Mouse (Mus musculus) bone marrow, adult 2 months (tissue): ENCODE measurements around the gene 2810459M11Rik. TPM values are rescaled to one million over a fixed set of nuclear protein-coding genes. Genes with fewer than 3 reads are reported as not detected.
A peak's percentile ranks its signal among the peaks of the same experiment; 100 is the strongest.

ENCODE experiments used
- H3K27ac ChIP-seq: fragments of 200-500 bp; 2 replicates; pipeline ENCODE4 v1.5.1; 2012; ENCODE audit warnings: low read depth, mild to moderate bottlenecking, control low read depth, inconsistent platforms, low read length; ENCODE audit not compliant: control insufficient read depth, poor library complexity, insufficient read depth
- H3K4me1 ChIP-seq: fragments of 200-500 bp; 2 replicates; pipeline ENCODE4 v1.6.1; 2011; ENCODE audit warnings: low read length; ENCODE audit not compliant: control insufficient read depth, insufficient read depth
- H3K4me3 ChIP-seq: fragments of 200-500 bp; replicated peaks from 2 replicates; pipeline ENCODE3; 2011; ENCODE audit warnings: mild to moderate bottlenecking, low read depth, low read length, control low read depth; ENCODE audit not compliant: control insufficient read depth
- CTCF ChIP-seq: fragments of 200-500 bp; IDR thresholded peaks from 2 replicates; pipeline ENCODE4 v1.5.1; 2011; ENCODE audit warnings: low read length, control low read depth; ENCODE audit not compliant: control insufficient read depth, insufficient read depth
- POLR2A ChIP-seq: fragments of 200-500 bp; IDR thresholded peaks from 2 replicates; pipeline ENCODE4 v1.6.1; 2011; ENCODE audit warnings: low read depth, mild to moderate bottlenecking, control low read depth, low read length, borderline replicate concordance; ENCODE audit not compliant: control insufficient read depth
- WGBS: fragments of 180-500 bp; shearing (Covaris S2); methylation state at CpG from one replicate; pipeline ENCODE4 v1.1.7; 2018; 5-methylcytosine and 5-hydroxymethylcytosine counted together
- polyA plus RNA-seq: library from polyadenylated mRNA; stranded (reverse); fragments of >200 nt; gene quantifications from 2 replicates; pipeline ENCODE4 v1.2.4, GENCODE M21; 2011; ENCODE audit warnings: low replicate concordance; ENCODE audit not compliant: missing spikeins, insufficient read depth, insufficient read length

Gene 2810459M11Rik
- polyA plus RNA-seq, 1 experiment, result not detected

DNA sequence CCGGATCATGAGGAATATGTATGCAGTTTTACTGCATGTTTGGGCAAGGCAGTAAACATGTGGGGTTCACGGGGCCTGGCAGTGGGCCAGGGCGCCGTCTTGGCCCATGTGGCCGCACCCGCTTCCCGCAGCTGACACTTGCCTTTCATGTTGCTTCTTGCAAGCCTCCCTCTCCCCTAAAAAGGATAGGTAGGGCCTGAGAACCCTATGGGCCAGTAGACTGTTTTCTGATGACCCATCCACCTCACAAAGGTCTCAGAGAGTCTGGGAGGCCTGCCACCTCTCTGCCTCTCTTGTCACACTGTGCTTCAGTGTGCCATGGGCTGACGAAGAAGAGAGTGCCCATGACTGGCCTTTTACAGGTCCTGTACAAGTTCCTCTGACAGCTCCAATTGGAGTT lies 29.1 kb upstream of the 2810459M11Rik start, which contains the start of gene Spata3:
Gene Spata3, plus strand, starts transcription at position 301 of the 400 bp plus-strand sequence.
- no peak within 1 kb of the TSS for H3K27ac ChIP-seq

DNA sequence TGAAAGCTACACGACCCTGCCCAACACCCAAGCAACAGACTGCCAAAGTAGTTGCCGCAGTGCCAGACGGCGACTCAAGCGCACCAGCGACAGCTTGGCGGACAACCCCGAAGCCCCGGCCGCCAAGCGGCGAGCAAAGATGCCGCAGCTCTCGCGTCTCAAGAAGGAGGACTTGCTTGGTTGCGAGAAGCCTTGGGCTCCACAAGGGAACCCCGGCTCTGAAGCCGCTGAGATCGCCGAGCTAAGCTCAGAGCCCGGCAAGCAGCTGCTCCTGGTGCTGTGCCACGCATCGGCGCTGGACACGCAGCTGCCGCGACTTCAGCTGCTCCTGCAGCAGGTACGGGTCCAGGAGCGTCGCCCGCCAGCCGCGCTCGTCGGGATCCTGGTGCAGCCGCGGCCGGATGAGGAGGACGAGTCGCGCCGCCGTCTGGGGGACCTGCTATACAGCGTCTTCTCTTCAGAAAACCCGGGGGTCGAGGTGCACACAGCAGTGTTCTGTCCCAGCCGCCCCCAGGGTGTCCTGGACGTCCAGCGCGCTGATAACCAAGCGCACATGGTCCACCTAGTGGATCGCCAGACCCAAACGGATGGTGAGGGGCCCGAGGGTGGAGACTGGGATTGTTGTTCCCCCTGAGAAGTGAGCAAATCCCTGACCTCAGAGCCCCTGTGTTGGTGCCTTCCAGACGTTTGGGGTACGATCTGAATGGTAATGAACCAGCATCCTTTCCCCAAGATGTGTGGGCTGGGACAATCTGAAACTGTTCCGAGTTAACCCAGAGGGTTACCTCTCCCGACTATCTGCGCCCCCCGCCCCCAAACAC lies 27.2 kb upstream of the 2810459M11Rik start:
- H3K27ac ChIP-seq, result no peak overlapping the region
- 4% methylated on average over 60 of the region's 60 CpGs for WGBS
- H3K4me1 ChIP-seq, result no peaks in the 10 kb centered on the region
- TF ChIP-seq POLR2A (no peak), CTCF (no peak)
- H3K4me3 ChIP-seq, result no peak overlapping the region

More for the DNA sequence above, 29.1 kb upstream of the 2810459M11Rik start, which contains the start of gene Spata3:
- TF ChIP-seq POLR2A (no peak), CTCF (no peak)
- H3K4me1 ChIP-seq, result no peaks in the 10 kb centered on the region
- H3K4me3 ChIP-seq, result no peak within 1 kb of the TSS
- 88% methylated on average over 8 of the region's 8 CpGs for WGBS

DNA sequence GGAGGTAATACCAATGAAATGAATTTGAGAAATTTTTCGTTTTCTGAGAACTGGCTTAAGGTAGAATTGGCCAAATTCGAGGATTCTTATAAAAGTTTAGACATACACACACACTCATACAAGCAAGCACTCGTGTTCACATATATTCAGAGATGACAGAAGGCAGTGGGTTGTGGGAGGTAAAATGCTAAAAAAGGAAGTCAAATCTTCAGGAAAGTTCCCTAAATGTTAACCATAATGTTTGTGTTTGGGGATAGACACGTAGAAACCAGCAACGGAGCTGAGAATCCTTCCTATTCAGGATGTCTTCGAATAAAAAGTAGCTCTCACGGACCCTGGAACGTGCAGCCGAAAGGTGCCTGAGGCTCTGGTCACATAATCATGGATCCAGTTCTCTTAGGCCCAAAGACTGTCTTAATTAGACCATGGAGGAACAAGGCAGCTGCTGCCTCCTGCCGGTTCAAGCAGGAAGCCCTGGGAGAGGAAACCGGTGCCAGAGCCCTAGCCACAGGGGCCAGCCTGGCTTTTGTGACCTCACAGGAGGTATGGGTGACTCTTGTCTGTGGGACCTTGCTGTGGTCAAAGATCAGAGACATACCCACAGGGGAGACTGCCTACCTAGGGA lies 24.2 kb upstream of the 2810459M11Rik start:
- TF ChIP-seq POLR2A (no peak), CTCF (peak; percentile 24; the same call in 1 of the 2 replicates)
- H3K4me1 ChIP-seq, result no peaks in the 10 kb centered on the region
- WGBS, result 38% methylated on average over 11 of the region's 11 CpGs
- no peak overlapping the region for H3K27ac ChIP-seq
- no peak overlapping the region for H3K4me3 ChIP-seq

DNA sequence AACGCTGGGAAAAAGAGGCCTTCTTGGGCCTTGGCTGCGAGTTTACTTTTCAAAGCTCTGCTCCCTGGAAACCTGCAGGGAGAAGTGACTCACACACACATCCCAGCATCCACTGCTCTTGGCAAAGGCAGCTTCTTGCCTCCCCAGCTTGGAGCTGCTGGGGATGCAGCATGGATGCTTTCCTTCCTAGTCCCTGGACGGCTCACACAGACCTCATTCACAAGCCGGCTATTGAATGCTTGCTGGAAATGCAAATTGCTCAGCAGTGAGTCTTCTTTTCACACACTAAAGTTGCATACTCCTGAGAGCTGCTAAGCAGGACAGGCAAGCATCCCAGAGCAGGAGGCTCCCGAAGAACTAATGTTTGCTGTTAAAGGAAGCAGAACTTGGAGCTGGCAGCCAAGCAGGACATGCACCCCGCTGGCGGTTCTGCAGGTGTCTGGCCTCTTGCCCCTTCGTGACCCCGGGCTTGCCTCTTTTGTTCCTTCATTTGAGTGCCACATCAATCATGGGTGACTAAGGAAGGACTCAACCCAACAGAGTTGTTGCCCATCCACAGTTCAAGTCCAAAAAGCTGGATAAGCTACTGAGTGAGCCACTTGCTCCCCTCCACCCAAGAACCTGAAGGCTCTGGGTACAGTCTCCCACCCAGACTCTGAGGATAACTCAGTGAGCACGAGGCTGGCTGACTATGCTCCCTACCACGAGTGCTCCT lies 13.2 kb upstream of the 2810459M11Rik start:
- WGBS, result 52% methylated on average over 11 of the region's 11 CpGs
- H3K27ac ChIP-seq, result no peak overlapping the region
- H3K4me3 ChIP-seq, result no peak overlapping the region
- no peak for TF ChIP-seq POLR2A
- no peak for TF ChIP-seq CTCF
- H3K4me1 ChIP-seq, result no peaks in the 10 kb centered on the region

DNA sequence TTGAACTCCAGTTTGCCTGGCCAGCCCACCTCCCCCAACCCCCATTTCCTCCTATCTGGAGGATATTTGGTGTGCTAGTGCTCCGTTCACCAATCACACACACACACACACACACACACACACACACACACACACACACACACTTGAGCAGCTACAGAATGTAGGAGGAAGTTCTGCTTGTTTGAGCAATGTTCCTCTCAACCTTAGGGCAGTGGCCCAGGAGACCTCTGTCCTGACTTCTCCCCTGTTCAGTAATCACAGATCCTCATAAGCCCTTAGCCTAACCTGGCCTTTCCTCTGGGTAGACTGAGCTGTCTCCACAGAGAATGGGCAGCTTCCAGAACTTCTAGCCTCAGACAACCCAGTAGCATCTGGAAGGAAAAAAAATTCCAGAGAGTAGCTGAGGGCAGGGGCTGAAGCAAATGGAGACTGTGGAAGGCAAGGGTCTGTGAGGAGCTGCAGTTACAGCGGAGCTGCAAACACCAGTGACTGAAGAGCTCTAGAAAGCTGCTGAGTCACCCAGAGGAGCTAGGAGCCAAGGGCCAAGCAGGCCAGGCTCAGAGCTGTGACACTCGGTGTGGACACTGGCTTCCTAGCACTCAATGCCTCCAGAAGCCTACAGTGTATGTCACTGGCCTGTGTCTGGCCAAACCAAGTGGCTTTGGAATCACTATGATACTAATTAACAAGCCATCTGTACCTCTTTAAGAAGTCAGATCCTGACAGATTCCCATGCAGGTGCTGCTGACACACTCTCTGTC lies 7.3 kb upstream of the 2810459M11Rik start:
- Histone ChIP-seq H3K27ac (no peak overlapping the region), H3K4me3 (no peak overlapping the region), H3K4me1 (no peaks in the 10 kb centered on the region; the same call in 1 of the 2 replicates)
- TF ChIP-seq CTCF (no peak), POLR2A (no peak)
- 14% methylated on average over 3 of the region's 3 CpGs for WGBS

DNA sequence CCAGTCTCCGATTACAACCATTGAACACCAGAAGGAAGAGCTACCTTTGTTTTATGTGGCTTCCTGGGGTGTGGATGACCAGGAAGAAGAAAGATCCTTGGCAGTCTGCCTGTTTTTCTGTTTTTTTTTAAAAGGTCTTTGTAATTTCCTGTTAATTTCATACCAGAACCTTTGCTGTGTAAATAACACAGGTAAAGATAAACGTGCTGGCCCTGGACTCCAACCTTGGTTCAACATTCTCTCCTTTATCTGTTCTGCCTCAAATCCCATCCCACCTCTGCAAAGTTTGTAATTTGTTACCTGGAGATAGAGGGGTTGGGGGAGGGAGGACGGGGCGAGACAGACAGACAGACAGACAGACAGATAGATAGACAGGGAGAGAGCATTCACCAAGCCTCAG lies 5.5 kb upstream of the 2810459M11Rik start:
- no peak overlapping the region for H3K27ac ChIP-seq
- H3K4me1 ChIP-seq, result no peaks in the 10 kb centered on the region; the same call in 1 of the 2 replicates
- H3K4me3 ChIP-seq, result no peak overlapping the region
- TF ChIP-seq CTCF (no peak), POLR2A (no peak)
- 59% methylated on average over 4 of the region's 4 CpGs for WGBS

DNA sequence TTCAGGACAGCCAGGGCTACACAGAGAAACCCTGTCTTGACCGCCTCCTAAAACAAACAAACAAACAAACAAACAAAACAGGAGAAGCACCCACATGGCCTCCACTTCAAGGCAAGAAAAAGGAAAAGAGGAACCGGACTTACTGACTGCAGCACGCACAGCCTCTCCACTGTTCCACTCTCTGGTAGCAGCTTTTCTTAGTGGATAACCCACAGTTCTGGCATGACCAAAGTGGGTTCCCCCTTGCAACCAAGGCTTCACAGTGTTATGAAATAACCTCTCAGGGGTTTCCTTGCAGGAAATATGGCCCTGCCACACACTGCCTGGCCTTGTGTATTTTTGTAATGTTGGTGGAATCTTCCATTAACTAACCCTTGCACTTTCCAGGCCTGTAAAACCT lies 4.8 kb upstream of the 2810459M11Rik start:
- Histone ChIP-seq H3K4me1 (no peaks in the 10 kb centered on the region; the same call in 1 of the 2 replicates), H3K4me3 (no peak overlapping the region), H3K27ac (no peak overlapping the region)
- 44% methylated on average over 3 of the region's 3 CpGs for WGBS
- no peak for TF ChIP-seq POLR2A
- TF ChIP-seq CTCF, result no peak

DNA sequence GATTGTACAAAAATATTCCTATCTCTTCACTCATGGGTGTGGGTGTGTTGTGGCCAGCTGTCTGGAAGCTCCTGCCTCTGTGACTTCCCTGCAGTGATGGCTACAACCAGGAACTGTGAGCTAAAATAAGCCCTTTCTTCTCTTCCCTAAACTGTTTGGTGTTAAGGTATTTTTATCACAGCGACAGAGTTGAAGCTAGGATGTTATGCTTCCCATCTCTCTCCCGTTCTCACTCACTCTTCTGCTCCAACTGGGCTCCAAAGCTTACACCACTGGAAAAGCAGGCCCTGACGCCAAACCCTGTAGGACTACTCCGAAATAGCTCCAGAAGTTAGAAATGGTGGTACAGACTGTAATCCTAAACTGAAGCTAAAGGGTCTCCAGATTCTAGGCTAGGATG lies 607 bp upstream of the 2810459M11Rik start:
- H3K4me3 ChIP-seq, result no peak overlapping the region
- no peaks in the 10 kb centered on the region; the same call in 1 of the 2 replicates for H3K4me1 ChIP-seq
- 66% methylated on average over 4 of the region's 4 CpGs for WGBS
- H3K27ac ChIP-seq, result no peak overlapping the region
- no peak for TF ChIP-seq POLR2A
- no peak for TF ChIP-seq CTCF
